Mouse (Mus musculus): Measurements from ENCODE around the gene Clec2d. TPM values are rescaled to one million over a fixed set of nuclear protein-coding genes. Genes with fewer than 3 reads are reported as not detected.
"Not testable (repeated sequence)": the region's sequence is repeated elsewhere in the genome, so short reads cannot be mapped to it uniquely, and the experiment has no call there.

Clec2d gene
- total RNA-seq (2021): 1 to 10 TPM; 4.9 to 6.3 TPM

DNA sequence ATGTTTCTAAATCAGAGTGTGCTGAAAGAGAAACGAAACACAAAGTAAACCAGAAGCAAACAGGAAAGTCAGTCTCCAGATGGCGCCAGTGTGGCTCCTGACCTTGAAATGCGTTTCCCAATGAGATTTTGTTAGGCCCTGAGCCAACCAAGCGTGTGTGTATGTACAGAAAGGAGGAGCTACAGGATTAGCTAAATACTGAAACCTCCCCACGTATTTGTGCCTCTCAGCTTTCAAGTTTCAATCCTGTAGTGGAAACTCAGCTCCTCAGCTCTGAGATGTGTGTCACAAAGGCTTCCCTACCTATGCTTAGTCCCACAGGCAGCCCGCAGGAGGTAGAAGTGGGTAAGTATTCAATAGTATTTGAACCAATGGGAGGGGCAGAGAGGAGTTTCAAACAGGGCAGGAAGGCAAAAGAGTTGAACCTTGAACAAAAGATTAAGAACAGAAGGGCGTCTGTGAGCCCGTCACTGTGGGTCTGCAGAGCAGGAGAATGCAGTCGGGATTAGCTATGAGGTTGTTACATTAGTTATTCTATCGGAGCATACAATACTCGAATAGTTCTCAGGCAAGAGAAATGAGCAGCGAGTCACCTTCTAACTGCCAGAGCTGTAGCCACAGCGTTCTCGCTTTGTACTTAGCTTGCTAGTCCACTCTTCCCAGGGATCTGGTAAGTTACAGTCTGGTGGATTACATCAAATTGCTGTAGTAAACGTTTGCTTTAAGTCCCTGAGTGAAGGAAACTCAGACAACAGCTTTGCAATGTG is at the start of gene Clec2d:
Clec2d (plus strand) TSS at position 213 of the 767 bp plus-strand sequence.
- intact Hi-C loops (cut with DNase I): loop anchor here (5.0 to 10.0 kb wide), 2 partner anchors 57 to 286 kb away; partner anchors contain the start of gene BC035044

DNA sequence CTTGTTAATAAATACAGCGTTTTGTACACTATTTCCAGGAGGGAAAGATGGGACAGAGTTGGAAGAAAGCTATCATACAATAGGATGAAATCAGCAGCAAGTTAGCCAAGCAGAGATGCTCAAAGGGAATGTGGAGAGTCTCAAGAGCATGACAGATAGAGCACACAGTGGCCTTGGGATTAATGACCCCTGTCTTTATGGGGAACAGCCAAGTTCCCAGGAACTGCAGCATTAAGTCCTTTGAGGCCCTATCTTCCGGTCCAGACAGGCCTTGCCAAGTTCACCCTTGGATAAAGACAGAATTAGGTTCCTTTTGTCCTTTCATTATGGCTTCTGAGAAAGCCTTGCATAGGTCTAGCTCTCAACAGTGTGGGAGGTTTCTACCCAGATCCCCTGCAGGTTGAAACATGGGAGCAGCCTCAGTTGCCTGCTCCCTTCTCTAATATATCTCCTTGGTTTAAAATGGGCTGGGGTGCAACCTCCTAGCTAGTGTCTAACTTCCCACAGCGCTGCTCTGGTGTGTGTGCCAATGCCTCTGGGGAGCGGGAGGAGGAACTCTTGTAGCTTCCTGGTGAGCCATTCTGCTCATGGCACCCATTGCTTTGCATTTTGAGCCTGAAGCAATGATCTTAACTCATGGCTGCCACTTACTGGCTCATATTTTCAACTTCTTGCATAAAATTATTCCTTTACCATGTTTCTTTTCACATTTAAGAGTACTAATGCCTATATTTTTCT is 47.6 kb upstream of the Clec2d start:
- intact Hi-C loops (cut with DNase I): no loop called here
- no peak for DNase-seq (ENCODE audit: extremely low spot score in 1 of 2, low spot score in 2 of 2)

More for the DNA sequence above, at the start of gene Clec2d:
- peak; percentile 34 to 83 for DNase-seq (ENCODE audit: extremely low spot score in 1 of 2, low spot score in 2 of 2)

DNA sequence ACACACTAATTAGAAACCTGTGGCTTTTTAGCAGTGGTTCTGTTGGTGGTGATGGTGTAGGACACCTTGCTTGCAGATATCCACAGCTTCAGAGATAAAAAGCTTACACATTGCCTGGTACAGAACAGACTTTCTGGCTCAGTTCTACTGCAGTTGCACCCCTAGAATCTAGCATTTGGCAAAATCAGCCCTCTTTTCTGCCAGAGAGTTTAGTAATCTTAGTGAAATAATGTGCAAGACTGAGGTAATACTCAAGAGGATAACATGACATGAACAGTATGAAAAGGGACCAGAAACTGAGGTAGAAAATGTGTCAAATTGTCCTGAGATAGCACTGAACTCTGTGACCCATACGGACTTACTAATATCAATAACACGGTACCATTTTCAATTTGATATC is 33.6 kb upstream of the Clec2d start:
- intact Hi-C loops (cut with DNase I): no loop called here
- DNase-seq (ENCODE audit: extremely low spot score in 1 of 2, low spot score in 2 of 2): no peak

DNA sequence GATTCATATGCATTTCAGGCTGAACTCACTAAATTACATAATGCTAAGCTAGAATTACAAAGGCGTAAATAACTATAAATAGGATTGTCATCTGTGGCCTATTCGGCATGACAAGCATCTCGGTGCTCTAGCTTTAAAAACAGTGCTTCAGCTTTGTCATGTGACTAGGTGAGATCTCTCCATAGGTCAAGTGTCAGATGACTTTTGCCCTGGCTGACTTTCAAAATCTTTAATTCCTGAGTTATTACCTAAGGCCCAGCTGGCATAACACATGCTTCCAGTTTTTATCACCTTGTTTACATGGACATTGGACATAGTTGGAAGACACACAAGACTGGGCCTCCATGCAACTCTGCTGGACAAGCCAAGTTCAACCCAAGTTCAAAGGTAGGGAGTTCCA is 20.3 kb upstream of the Clec2d start:
- no peak for DNase-seq (ENCODE audit: extremely low spot score in 1 of 2, low spot score in 2 of 2)
- intact Hi-C loops (cut with DNase I): no loop called here

DNA sequence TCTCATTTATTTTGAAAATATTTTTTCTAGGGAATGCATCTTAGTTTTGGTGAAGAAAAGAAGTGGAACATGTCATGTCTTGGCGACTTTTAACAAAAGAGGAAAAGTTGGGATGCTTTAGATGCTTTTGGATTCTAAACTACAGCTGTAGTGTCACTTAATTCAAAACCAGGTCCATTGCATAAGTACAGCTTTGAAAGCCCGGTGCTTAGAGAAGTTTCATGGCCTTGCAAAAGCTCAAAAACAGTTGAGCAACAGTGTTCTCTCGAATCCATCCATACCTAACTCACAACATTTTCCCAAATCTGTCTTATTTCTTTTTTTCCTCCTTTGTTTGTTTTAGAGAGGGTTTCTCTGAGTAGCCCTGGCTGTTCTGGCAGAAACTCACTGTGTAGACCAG is 19.3 kb upstream of the Clec2d start:
- intact Hi-C loops (cut with DNase I): no loop called here
- no peak for DNase-seq (ENCODE audit: extremely low spot score in 1 of 2, low spot score in 2 of 2)

DNA sequence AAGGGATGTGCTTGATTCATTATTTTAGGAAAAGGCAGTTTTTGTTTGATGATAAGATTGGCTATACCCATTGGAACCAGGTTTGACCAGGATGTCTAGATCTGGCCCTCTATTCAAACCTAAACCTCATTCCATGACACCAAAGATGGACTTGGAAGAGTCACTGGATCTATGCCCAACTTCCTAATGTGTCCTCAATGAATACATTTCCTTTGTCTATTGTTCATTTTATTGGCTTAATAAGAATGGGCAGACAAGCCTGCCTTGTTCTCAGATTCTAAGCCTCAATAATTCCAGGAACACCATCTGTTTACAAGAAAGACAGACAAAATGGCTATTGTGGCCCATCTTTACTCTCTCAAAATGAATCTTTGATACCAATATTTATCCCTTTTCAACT is 18.5 kb upstream of the Clec2d start:
- no peak for DNase-seq (ENCODE audit: extremely low spot score in 1 of 2, low spot score in 2 of 2)
- intact Hi-C loops (cut with DNase I): no loop called here

DNA sequence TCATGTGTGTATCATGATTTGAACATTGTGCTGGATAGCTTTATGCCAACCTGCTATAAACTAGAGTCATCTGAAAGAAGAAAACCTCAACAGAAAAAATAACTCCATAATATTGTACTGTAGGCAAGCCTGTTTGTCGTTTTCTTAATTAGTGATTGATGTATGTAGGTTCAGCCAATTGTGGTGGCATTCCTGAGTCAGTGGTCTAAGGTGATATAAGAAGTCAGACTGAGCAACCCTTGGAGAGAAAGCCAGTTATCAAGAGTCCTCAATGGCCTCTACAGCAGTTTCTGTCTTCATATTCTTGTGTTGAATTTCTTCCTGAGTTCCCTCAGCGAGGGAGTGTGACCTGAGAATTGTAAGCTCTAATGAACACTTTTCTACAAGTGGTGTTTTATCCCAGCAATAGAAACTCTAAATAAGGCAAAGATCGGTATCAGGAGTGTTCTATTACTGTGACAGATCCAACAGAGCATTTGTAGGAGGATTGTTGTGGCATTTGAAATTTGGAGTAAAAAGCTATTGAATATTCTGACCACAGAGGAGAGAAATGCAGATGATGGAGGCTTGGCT is 17.7 kb upstream of the Clec2d start:
- no peak for DNase-seq (ENCODE audit: extremely low spot score in 1 of 2, low spot score in 2 of 2)
- intact Hi-C loops (cut with DNase I): no loop called here

DNA sequence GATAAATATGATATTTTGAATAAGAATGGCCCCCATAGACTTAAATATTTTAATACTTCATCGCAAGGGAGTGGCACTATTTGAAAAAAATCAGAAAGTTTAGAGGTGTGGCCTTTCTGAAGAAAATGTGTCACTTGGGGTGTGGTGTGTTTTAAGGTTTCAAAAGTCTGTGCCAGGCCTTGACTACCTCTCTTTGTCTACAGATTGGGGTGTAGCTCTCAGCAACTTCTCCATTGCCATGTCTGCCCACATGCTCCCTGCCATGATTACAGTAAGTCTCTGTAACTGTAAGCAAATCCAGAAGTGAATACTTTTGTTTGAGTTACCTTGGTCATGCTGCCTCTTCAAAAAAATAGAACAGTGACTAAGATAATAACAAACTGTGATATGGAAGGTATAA is 16.8 kb upstream of the Clec2d start:
- intact Hi-C loops (cut with DNase I): no loop called here
- no peak for DNase-seq (ENCODE audit: extremely low spot score in 1 of 2, low spot score in 2 of 2)

DNA sequence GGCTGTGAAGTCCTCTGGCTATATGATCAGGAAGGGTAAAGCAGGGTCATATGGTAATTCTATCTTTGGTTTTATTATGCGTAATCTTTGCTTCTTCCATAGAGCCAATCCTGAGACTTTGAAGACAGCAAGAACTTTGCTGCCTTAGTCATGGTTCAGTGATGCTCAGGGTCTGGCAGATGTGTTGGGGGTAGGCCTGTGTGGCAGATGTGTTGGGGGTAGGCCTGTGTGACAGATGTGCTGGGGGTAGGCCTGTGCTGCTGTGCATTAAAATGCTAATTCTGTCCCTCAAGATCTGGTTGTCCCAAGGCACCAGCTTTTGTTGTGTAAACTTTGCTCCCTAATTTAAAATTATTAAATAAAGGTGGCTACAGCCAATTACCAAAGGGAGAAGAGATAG is 9.5 kb upstream of the Clec2d start:
- DNase-seq (ENCODE audit: extremely low spot score in 1 of 2, low spot score in 2 of 2): no peak
- intact Hi-C loops (cut with DNase I): no loop called here

DNA sequence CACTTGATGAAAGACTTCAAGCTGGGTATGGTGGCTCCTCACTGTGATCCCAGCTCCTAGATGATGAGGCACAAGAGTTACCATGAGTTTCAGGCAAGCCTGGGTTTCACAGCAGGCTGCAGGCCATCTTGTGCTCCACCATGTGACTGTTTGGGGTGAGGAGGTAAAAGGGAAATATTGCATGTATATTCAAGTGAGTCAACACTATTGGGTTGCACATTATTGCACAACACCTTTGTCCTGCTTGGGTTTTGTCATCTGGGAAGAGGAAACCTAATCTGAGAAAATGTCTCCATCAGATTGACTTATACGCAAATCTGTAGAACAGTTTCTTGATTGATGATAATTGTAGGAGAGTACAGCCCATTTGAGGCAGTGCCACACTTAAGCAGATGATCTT is 8.7 kb upstream of the Clec2d start:
- intact Hi-C loops (cut with DNase I): no loop called here
- DNase-seq (ENCODE audit: extremely low spot score in 1 of 2, low spot score in 2 of 2): no peak

DNA sequence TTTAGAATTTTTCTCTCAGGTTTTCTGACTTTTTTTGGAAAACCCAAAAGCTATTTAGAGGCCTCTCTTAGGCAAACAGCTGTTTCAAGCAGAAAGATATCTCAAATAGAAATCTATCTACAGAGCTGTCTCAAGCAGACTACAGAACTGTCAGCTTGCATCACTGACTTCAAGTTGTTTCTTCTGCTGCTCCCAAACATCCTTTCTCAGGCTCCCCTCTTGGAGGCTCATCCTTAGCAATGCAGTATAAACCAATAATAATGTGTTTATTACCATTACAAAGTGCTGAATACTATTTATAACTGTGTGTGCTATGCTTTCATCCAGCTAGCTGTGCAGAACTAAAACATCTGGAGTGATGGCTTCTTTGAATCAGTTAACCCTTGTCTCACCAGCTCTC is 5.6 kb upstream of the Clec2d start:
- intact Hi-C loops (cut with DNase I): no loop called here
- DNase-seq (ENCODE audit: extremely low spot score in 1 of 2, low spot score in 2 of 2): no peak

DNA sequence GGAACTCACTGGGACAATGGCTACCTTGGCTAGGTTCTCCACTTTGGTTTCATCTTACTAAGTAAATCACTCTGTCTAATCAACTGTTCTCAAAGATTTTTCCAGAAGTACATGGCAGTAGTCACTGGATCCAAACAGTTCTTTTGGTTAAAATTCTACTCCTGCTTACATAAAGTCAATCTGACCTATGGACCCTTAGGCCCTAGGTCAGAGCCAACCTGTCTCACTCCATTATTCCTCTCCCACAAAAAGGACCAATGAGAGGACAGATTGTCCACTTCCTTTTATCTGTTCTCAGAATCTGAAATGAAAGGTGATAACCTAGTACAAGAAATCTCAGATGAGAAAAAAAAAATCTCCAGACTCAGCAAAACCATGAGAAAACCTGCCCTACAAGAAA is 4.8 kb upstream of the Clec2d start:
- intact Hi-C loops (cut with DNase I): no loop called here
- DNase-seq (ENCODE audit: extremely low spot score in 1 of 2, low spot score in 2 of 2): no peak

DNA sequence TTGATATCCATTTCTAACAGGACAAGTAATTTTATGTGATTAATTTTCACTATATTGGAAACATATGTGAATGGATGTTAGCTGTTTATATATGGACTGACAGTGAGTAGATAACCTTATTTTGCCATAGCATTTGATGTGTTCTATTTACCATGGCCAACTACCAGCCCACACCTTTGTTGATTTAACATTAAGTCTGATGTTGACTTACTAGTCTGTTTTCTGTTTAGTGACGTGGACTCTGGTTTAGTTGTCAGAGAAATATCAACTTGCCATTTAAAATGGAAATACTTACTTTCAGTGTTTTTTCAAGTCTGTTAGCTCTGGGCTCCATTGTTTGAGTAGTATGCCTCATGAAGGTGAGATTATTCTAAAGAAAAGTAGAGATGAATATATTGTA is 3.8 kb upstream of the Clec2d start:
- no peak for DNase-seq (ENCODE audit: extremely low spot score in 1 of 2, low spot score in 2 of 2)
- intact Hi-C loops (cut with DNase I): no loop called here

DNA sequence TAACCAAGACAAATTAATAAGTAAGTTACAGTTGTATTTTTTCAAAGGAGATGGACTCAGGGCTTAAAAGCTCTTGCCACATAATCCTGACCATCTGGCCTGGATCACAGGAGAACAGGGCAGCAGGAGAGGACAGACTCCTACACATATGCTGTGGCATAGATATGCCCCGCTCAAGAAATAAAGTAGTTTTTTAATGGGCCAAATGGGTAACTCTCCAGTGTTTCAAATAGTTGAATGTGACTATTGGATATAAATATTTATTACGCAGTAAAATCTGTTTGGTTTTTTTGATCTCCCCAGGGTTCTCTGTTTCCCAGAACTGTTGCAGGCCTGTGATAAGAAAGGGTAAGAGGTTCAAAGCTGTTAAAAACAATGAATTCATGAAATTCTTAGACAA is 1.1 kb upstream of the Clec2d start:
- no peak for DNase-seq (ENCODE audit: extremely low spot score in 1 of 2, low spot score in 2 of 2)
- intact Hi-C loops (cut with DNase I): no loop called here

DNA sequence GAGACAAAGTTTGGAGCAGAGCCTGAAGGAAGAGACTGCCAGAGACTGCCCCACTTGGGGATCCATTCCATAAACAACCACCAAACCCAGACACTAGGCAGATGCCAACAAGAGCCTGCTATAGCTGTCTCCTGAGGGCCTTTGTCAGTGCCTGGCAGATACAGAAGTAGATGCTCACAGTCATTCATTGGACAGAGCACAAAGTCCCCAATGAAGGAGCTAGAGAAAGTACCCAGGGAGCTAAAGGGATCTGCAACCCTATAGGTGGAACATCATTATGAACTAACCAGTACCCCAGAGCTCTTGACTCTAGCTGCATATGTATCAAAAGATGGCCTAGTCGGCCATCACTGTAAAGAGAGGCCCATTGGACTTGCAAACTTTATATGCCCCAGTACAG is 584 bp upstream of the Clec2d start:
- intact Hi-C loops (cut with DNase I): loop anchor here (5.0 to 10.0 kb wide), 2 partner anchors 57 to 285 kb away; partner anchors contain the start of gene BC035044
- not testable (repeated sequence) for DNase-seq (ENCODE audit: extremely low spot score in 1 of 2, low spot score in 2 of 2)

DNA sequence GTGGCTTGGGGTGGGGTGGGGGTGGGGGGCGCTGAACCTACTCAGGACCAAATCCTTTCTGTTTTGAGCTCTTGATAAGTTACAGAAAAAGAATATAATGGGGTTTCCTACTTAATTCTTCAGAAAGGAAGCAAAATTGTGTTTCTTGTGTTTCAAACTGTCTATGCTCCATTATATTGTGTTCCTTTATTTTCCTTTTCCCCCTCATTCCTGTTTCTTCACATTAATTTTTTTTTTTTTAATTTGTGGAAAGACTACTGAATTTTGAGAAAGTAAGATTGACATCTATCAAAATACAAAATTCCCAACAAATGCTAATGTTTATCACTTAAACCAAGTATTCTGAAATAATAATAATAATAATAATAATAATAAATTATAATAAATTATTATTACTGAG is 834 bp downstream of the Clec2d start:
- intact Hi-C loops (cut with DNase I): loop anchor here (5.0 to 10.0 kb wide), 2 partner anchors 56 to 286 kb away; partner anchors contain the start of gene BC035044
- DNase-seq (ENCODE audit: extremely low spot score in 1 of 2, low spot score in 2 of 2): no peak

DNA sequence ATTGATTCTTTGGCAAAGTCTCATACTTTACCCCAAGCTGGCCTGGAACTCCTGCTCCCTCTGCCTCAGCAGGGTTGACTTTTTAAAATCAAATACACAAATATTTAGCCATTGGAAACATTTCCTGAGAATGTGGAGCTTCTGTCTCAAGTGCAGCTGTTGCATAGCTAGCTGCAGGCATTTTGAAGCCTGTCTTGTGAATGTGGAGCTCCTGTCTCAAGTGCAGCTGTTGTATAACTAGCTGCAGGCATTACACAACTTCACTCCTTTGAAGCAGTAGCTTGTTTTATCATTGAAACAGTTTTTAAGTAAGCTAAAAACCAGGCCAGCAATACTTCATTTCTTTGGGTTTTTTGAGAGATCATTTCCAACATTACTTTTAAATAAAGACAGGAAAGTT is 1.3 kb downstream of the Clec2d start:
- intact Hi-C loops (cut with DNase I): loop anchor here (5.0 to 10.0 kb wide), 2 partner anchors 56 to 287 kb away; partner anchors contain the start of gene BC035044
- DNase-seq (ENCODE audit: extremely low spot score in 1 of 2, low spot score in 2 of 2): no peak

DNA sequence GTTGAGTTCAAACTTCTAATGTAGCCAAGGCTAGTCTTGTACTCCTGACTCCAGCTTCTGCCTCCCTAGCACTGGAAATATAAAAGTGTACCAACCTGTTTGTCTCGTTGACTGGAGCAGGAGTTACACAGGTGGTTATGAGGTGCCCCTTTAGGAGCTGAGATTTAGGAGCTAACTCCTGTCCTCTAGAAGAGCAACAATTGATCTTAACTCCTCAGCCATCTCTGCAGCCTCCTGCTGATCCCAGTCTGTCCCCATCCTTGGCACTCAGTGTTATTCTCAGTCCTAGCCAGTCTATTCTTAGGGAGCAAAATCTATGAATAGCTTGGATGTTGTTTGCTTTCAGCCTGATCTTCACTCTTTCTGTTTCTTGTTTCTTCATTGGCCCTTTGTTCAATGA is 2.1 kb downstream of the Clec2d start:
- intact Hi-C loops (cut with DNase I): loop anchor here (5.0 to 10.0 kb wide), 2 partner anchors 55 to 288 kb away; partner anchors contain the start of gene BC035044
- no peak for DNase-seq (ENCODE audit: extremely low spot score in 1 of 2, low spot score in 2 of 2)

DNA sequence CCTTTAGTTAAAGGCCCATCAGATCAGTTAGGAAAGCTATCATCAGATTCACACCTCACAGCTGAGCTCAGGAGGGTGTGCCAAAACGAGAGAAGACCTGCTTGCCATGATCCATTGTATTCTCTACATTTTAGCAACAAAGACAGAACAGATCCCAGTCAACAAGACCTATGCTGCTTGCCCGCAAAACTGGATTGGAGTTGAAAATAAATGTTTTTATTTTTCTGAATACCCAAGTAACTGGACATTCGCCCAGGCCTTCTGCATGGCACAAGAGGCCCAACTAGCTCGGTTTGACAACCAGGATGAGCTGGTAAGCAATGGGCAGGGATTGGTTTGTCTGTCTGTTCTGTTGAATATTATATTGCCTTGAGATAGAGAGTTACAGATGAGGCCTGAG is 3.6 kb downstream of the Clec2d start:
- not testable (repeated sequence) for DNase-seq (ENCODE audit: extremely low spot score in 1 of 2, low spot score in 2 of 2)
- intact Hi-C loops (cut with DNase I): loop anchor here (5.0 to 10.0 kb wide), 2 partner anchors 53 to 289 kb away; partner anchors contain the start of gene BC035044
